Mouse (Mus musculus) heart, adult 2 months (tissue): Measurements from ENCODE around the gene Rmi2. TPM values are rescaled to one million over a fixed set of nuclear protein-coding genes. Genes with fewer than 3 reads are reported as not detected.
A peak's percentile ranks its signal among the peaks of the same experiment; 100 is the strongest.

Experiments used
- DNase-seq, 2 experiments: peaks; one replicate each; pipeline ENCODE4 v3.0.0; 2021
- H3K27ac ChIP-seq: fragments of 200-600 bp; 2 replicates; pipeline ENCODE4 v1.8.1; 2022
- H3K27me3 ChIP-seq: fragments of 200-500 bp; 2 replicates; pipeline ENCODE4 v1.6.1; 2012; ENCODE audit warnings: mild to moderate bottlenecking, low read length, inconsistent platforms, mixed read lengths; ENCODE audit not compliant: control insufficient read depth, insufficient read depth
- H3K36me3 ChIP-seq: fragments of 200-500 bp; 2 replicates; pipeline ENCODE4 v1.6.1; 2012; ENCODE audit warnings: low read length, inconsistent platforms; ENCODE audit not compliant: control insufficient read depth, insufficient read depth
- H3K4me1 ChIP-seq: fragments of 200-500 bp; 2 replicates; pipeline ENCODE4 v1.6.1; 2011; ENCODE audit warnings: low read length; ENCODE audit not compliant: control insufficient read depth, insufficient read depth
- H3K4me3 ChIP-seq: fragments of 200-600 bp; 2 replicates; pipeline ENCODE4 v1.8.1; 2022
- H3K79me2 ChIP-seq: fragments of 200-500 bp; replicated peaks from 2 replicates; pipeline ENCODE4 v1.6.1; 2012; ENCODE audit warnings: mild to moderate bottlenecking, inconsistent platforms, low read length, moderate library complexity, mixed read lengths; ENCODE audit not compliant: control insufficient read depth, insufficient read depth
- H3K9ac ChIP-seq: fragments of 200-500 bp; 2 replicates; pipeline ENCODE4 v1.6.1; 2012; ENCODE audit warnings: low read depth, mild to moderate bottlenecking, control low read depth, inconsistent platforms, low read length, mixed read lengths
- CTCF ChIP-seq: fragments of 200-600 bp; IDR thresholded peaks from 2 replicates; pipeline ENCODE4 v1.8.1; 2022; ENCODE audit warnings: antibody characterized with exemption, mild to moderate bottlenecking, moderate library complexity
- EP300 ChIP-seq: fragments of 200-500 bp; IDR thresholded peaks from 2 replicates; pipeline ENCODE4 v1.6.1; 2011; ENCODE audit warnings: low read depth, low read length, control low read depth; ENCODE audit not compliant: insufficient read depth
- POLR2A ChIP-seq: fragments of 200-500 bp; IDR thresholded peaks from 2 replicates; pipeline ENCODE4 v1.6.1; 2011; ENCODE audit warnings: mild to moderate bottlenecking, low read depth, low read length, control low read depth; ENCODE audit not compliant: insufficient read depth
- WGBS: fragments of 180-500 bp; shearing (Covaris S2); methylation state at CpG from one replicate; pipeline ENCODE4 v1.1.7; 2018; 5-methylcytosine and 5-hydroxymethylcytosine counted together
- intact Hi-C: fragments of 180-260 bp; cut with DNase I; formaldehyde crosslinking; loops from one replicate; pipeline ENCODE4 v1.15.1; 2025
- polyA plus RNA-seq: library from polyadenylated mRNA; depleted of rRNA; stranded (reverse); fragments of >200 nt; gene quantifications from 2 replicates; pipeline ENCODE4 v1.2.3, GENCODE M21; 2012
- total RNA-seq, 2 experiments: library from RNA; stranded (reverse); gene quantifications; 2 replicates each; pipeline ENCODE4 v1.2.3; 2021

Gene Rmi2
- total and polyA plus RNA-seq, 3 experiments, result 0.26 to 0.45 (median 0.30) TPM

GRCm38 (mm10) chr16:10873654-10874053, 38.8 kb downstream of the Rmi2 start:
- intact Hi-C loops, result loop anchor here (1.0 to 5.0 kb wide), 4 partner anchors 161 to 545 kb away; no protein-coding TSS in a partner anchor
- Histone ChIP-seq H3K27me3 (no peaks in the 10 kb centered on the region), H3K9ac (no peak overlapping the region), H3K79me2 (no peaks in the 10 kb centered on the region), H3K4me1 (peaks cover 1% of the 10 kb centered on the region; the same call in 1 of the 2 replicates), H3K27ac (no peak overlapping the region), H3K36me3 (no peaks in the 10 kb centered on the region), H3K4me3 (no peak overlapping the region)
- WGBS, result 0% methylated on average over 5 of the region's 5 CpGs
- peak; percentile 77 to 88 for DNase-seq
- TF ChIP-seq CTCF, result no peak; the same call in 1 of the 2 replicates
- no peak for TF ChIP-seq POLR2A
- peak; percentile 98 for TF ChIP-seq EP300

GRCm38 (mm10) chr16:10878227-10878626, 43.4 kb downstream of the Rmi2 start:
- WGBS, result 58% methylated on average over 3 of the region's 3 CpGs
- H3K4me3 ChIP-seq, result no peak overlapping the region
- H3K36me3 ChIP-seq, result no peaks in the 10 kb centered on the region
- no peak for DNase-seq
- H3K27ac ChIP-seq, result no peak overlapping the region
- no peaks in the 10 kb centered on the region for H3K79me2 ChIP-seq
- TF ChIP-seq POLR2A, result no peak
- no peak for TF ChIP-seq EP300
- no peaks in the 10 kb centered on the region for H3K27me3 ChIP-seq
- peaks cover 1% of the 10 kb centered on the region; the same call in 1 of the 2 replicates for H3K4me1 ChIP-seq
- intact Hi-C loops, result no loop called here
- H3K9ac ChIP-seq, result no peak overlapping the region

- intact Hi-C loops, result no loop called here
- no peak overlapping the region for H3K27ac ChIP-seq
- no peaks in the 10 kb centered on the region for H3K36me3 ChIP-seq
- no peaks in the 10 kb centered on the region for H3K27me3 ChIP-seq
- no peak overlapping the region for H3K4me3 ChIP-seq
- H3K4me1 ChIP-seq, result no peaks in the 10 kb centered on the region
- DNase-seq, result peak; percentile 47 to 58
- no peak overlapping the region for H3K9ac ChIP-seq
- WGBS, result 96% methylated on average over 1 of the region's 1 CpGs
- TF ChIP-seq EP300 (peak; percentile 44; the same call in 1 of the 2 replicates), POLR2A (no peak), CTCF (peak; percentile 81)
- H3K79me2 ChIP-seq, result no peaks in the 10 kb centered on the region
These were observed 44.6 kb downstream of the Rmi2 start for GRCm38 (mm10) chr16:10879467-10879866.

- Histone ChIP-seq H3K4me3 (no peak overlapping the region), H3K79me2 (no peaks in the 10 kb centered on the region), H3K27me3 (no peaks in the 10 kb centered on the region), H3K9ac (no peak overlapping the region), H3K36me3 (no peaks in the 10 kb centered on the region), H3K27ac (no peak overlapping the region), H3K4me1 (no peaks in the 10 kb centered on the region)
- DNase-seq, result no peak
- 54% methylated on average over 4 of the region's 4 CpGs for WGBS
- TF ChIP-seq POLR2A (no peak), CTCF (no peak), EP300 (no peak)
- intact Hi-C loops, result no loop called here
These were observed 46.5 kb downstream of the Rmi2 start for GRCm38 (mm10) chr16:10881231-10881962.

- no peaks in the 10 kb centered on the region for H3K36me3 ChIP-seq
- no peak overlapping the region for H3K9ac ChIP-seq
- intact Hi-C loops, result loop anchor here (5.0 kb wide), 1 partner anchor 55 kb away; no protein-coding TSS in a partner anchor
- H3K27ac ChIP-seq, result no peak overlapping the region
- no peaks in the 10 kb centered on the region for H3K27me3 ChIP-seq
- 73% methylated on average over 2 of the region's 2 CpGs for WGBS
- no peaks in the 10 kb centered on the region for H3K4me1 ChIP-seq
- H3K79me2 ChIP-seq, result no peaks in the 10 kb centered on the region
- TF ChIP-seq POLR2A, result no peak
- DNase-seq, result no peak
- no peak overlapping the region for H3K4me3 ChIP-seq
These were observed 52.6 kb downstream of the Rmi2 start for GRCm38 (mm10) chr16:10887436-10887835.

- intact Hi-C loops, result no loop called here
- H3K27me3 ChIP-seq, result no peaks in the 10 kb centered on the region
- H3K9ac ChIP-seq, result no peak overlapping the region
- H3K27ac ChIP-seq, result no peak overlapping the region
- DNase-seq, result no peak
- H3K4me3 ChIP-seq, result no peak overlapping the region
- TF ChIP-seq POLR2A (no peak), CTCF (peak; percentile 42)
- H3K79me2 ChIP-seq, result no peaks in the 10 kb centered on the region
- H3K36me3 ChIP-seq, result no peaks in the 10 kb centered on the region
- 72% methylated on average over 3 of the region's 3 CpGs for WGBS
- H3K4me1 ChIP-seq, result no peaks in the 10 kb centered on the region
These were observed 55.5 kb downstream of the Rmi2 start for GRCm38 (mm10) chr16:10890363-10890762.
